Mouse (Mus musculus) embryonic facial prominence, embryonic 11.5 days (tissue): ENCODE measurements at regions not wholly inside any gene's neighbourhood (a gene's known extent, or its start where the extent isn't known, plus 50 kb on each side); places are given as distances from the start of the nearest gene placed in this dataset.

Experiments used
- ATAC-seq: fragments of 200-750 bp; cut with Nextera tagmentation; replicated peaks from 2 replicates; pipeline ENCODE4 v1.8.0; 2017; ENCODE audit warnings: low read depth; ENCODE audit not compliant: insufficient number of reproducible peaks, low FRiP score, low TSS enrichment
- DNase-seq: peaks from one replicate; pipeline ENCODE4 v3.0.0-alpha.2; 2015; ENCODE audit warnings: low spot score
- H3K27ac ChIP-seq: fragments of 300-500 bp; sonication (generic); replicated peaks from 2 replicates; pipeline ENCODE4 v1.5.1; 2014; ENCODE audit warnings: mild to moderate bottlenecking, low read depth, low read length, control low read depth
- H3K27me3 ChIP-seq: fragments of 300-500 bp; sonication (generic); 2 replicates; pipeline ENCODE4 v1.6.1; 2014; ENCODE audit warnings: mild to moderate bottlenecking, low read length, moderate library complexity, mixed read lengths; ENCODE audit not compliant: control insufficient read depth, insufficient read depth
- H3K36me3 ChIP-seq: fragments of 300-500 bp; sonication (generic); replicated peaks from 2 replicates; pipeline ENCODE4 v1.6.1; 2014; ENCODE audit warnings: low read depth, mild to moderate bottlenecking, low read length, moderate library complexity, mixed read lengths; ENCODE audit not compliant: control insufficient read depth, insufficient read depth
- H3K4me1 ChIP-seq: fragments of 300-500 bp; sonication (generic); 2 replicates; pipeline ENCODE4 v1.6.1; 2014; ENCODE audit warnings: low read length, mixed read lengths; ENCODE audit not compliant: control insufficient read depth, insufficient read depth
- H3K4me2 ChIP-seq: fragments of 300-500 bp; sonication (generic); 2 replicates; pipeline ENCODE4 v1.6.1; 2014; ENCODE audit warnings: low read depth, mild to moderate bottlenecking, control low read depth, low read length, moderate library complexity
- H3K4me3 ChIP-seq: fragments of 300-500 bp; sonication (generic); 2 replicates; pipeline ENCODE4 v1.5.1; 2014; ENCODE audit warnings: low read depth, low read length, control low read depth
- H3K9ac ChIP-seq: fragments of 300-500 bp; sonication (generic); replicated peaks from 2 replicates; pipeline ENCODE4 v1.6.1; 2014; ENCODE audit warnings: mild to moderate bottlenecking, control low read depth, low read length
- H3K9me3 ChIP-seq: fragments of 300-500 bp; sonication (generic); replicated peaks from 2 replicates; pipeline ENCODE4 v1.6.1; 2016; ENCODE audit warnings: mild to moderate bottlenecking, low read length, inconsistent platforms, mixed read lengths; ENCODE audit not compliant: control insufficient read depth
- WGBS: fragments of 180-500 bp; shearing (Covaris S2); extraction: QIAGEN DNeasy Blood & Tissue Kit; methylation state at CpG from one replicate; pipeline ENCODE4 v1.1.7; 2014; 5-methylcytosine and 5-hydroxymethylcytosine counted together

- no peak overlapping the region for H3K4me2 ChIP-seq
- no peak overlapping the region for H3K9ac ChIP-seq
- no peak for ATAC-seq
- DNase-seq: no peak
- WGBS: 74% methylated on average over 10 of the region's 10 CpGs
- no peak overlapping the region for H3K4me3 ChIP-seq
- H3K9me3 ChIP-seq: no peaks in the 10 kb centered on the region
- no peaks in the 10 kb centered on the region for H3K27me3 ChIP-seq
- H3K4me1 ChIP-seq: no peaks in the 10 kb centered on the region
- H3K36me3 ChIP-seq: no peaks in the 10 kb centered on the region
- H3K27ac ChIP-seq: no peak overlapping the region
These were observed 220.0 kb upstream of the Gm9767 start for GRCm38 (mm10) chr10:25857954-25858616.

GRCm38 (mm10) chr10:25844348-25844747, 233.7 kb upstream of the Gm9767 start:
- no peak overlapping the region for H3K4me2 ChIP-seq
- DNase-seq (no peak), ATAC-seq (no peak)
- no peaks in the 10 kb centered on the region for H3K9me3 ChIP-seq
- no peaks in the 10 kb centered on the region for H3K36me3 ChIP-seq
- H3K27ac ChIP-seq: no peak overlapping the region
- no peaks in the 10 kb centered on the region for H3K4me1 ChIP-seq
- no peak overlapping the region for H3K9ac ChIP-seq
- no peak overlapping the region for H3K4me3 ChIP-seq
- H3K27me3 ChIP-seq: no peaks in the 10 kb centered on the region

- no peak overlapping the region for H3K4me3 ChIP-seq
- H3K27ac ChIP-seq: no peak overlapping the region
- H3K27me3 ChIP-seq: no peaks in the 10 kb centered on the region
- H3K9ac ChIP-seq: no peak overlapping the region
- no peaks in the 10 kb centered on the region for H3K9me3 ChIP-seq
- H3K36me3 ChIP-seq: no peaks in the 10 kb centered on the region
- WGBS: 85% methylated on average over 2 of the region's 2 CpGs
- DNase-seq (no peak), ATAC-seq (no peak)
- no peaks in the 10 kb centered on the region for H3K4me1 ChIP-seq
- H3K4me2 ChIP-seq: no peak overlapping the region
These were observed 248.8 kb upstream of the Gm9767 start for GRCm38 (mm10) chr10:25829275-25829674.

- H3K4me3 ChIP-seq: no peak overlapping the region
- no peak overlapping the region for H3K27ac ChIP-seq
- H3K9me3 ChIP-seq: no peaks in the 10 kb centered on the region
- WGBS: 69% methylated on average over 3 of the region's 3 CpGs
- H3K36me3 ChIP-seq: no peaks in the 10 kb centered on the region
- H3K4me1 ChIP-seq: no peaks in the 10 kb centered on the region
- no peak overlapping the region for H3K4me2 ChIP-seq
- no peak overlapping the region for H3K9ac ChIP-seq
- no peak for DNase-seq
- ATAC-seq: no peak
- no peaks in the 10 kb centered on the region for H3K27me3 ChIP-seq
These were observed 268.2 kb upstream of the Smlr1 start for GRCm38 (mm10) chr10:25804223-25804622.

- H3K27me3 ChIP-seq: no peaks in the 10 kb centered on the region
- H3K4me2 ChIP-seq: no peak overlapping the region
- no peak overlapping the region for H3K4me3 ChIP-seq
- no peak overlapping the region for H3K9ac ChIP-seq
- ATAC-seq: no peak
- H3K36me3 ChIP-seq: no peaks in the 10 kb centered on the region
- no peaks in the 10 kb centered on the region for H3K4me1 ChIP-seq
- WGBS: 65% methylated on average over 2 of the region's 2 CpGs
- no peaks in the 10 kb centered on the region for H3K9me3 ChIP-seq
- H3K27ac ChIP-seq: no peak overlapping the region
- no peak for DNase-seq
These were observed 265.4 kb upstream of the Smlr1 start for GRCm38 (mm10) chr10:25801499-25801898.

- Histone ChIP-seq H3K27me3 (no peaks in the 10 kb centered on the region), H3K9ac (no peak overlapping the region), H3K36me3 (no peaks in the 10 kb centered on the region), H3K4me2 (no peak overlapping the region), H3K27ac (no peak overlapping the region), H3K9me3 (no peaks in the 10 kb centered on the region), H3K4me3 (no peak overlapping the region), H3K4me1 (no peaks in the 10 kb centered on the region)
- DNase-seq: no peak
- ATAC-seq: no peak
- WGBS: 94% methylated on average over 2 of the region's 2 CpGs
These were observed 262.8 kb upstream of the Smlr1 start for GRCm38 (mm10) chr10:25798881-25799280.

- Histone ChIP-seq H3K4me3 (no peak overlapping the region), H3K9ac (no peak overlapping the region), H3K36me3 (no peaks in the 10 kb centered on the region), H3K9me3 (no peaks in the 10 kb centered on the region), H3K4me1 (no peaks in the 10 kb centered on the region), H3K4me2 (no peak overlapping the region), H3K27me3 (no peaks in the 10 kb centered on the region), H3K27ac (no peak overlapping the region)
- ATAC-seq: no peak
- no peak for DNase-seq
- WGBS: 73% methylated on average over 3 of the region's 3 CpGs
These were observed 254.3 kb upstream of the Smlr1 start for GRCm38 (mm10) chr10:25790363-25790821.

GRCm38 (mm10) chr10:25788660-25789059, 252.6 kb upstream of the Smlr1 start:
- WGBS: 88% methylated on average over 6 of the region's 6 CpGs

More at GRCm38 (mm10) chr10:25788660-25789059, 252.6 kb upstream of the Smlr1 start:
- H3K4me2 ChIP-seq: no peak overlapping the region
- no peak overlapping the region for H3K4me3 ChIP-seq
- no peaks in the 10 kb centered on the region for H3K4me1 ChIP-seq
- ATAC-seq (no peak), DNase-seq (no peak)
- no peak overlapping the region for H3K9ac ChIP-seq
- H3K9me3 ChIP-seq: no peaks in the 10 kb centered on the region
- no peaks in the 10 kb centered on the region for H3K27me3 ChIP-seq
- no peaks in the 10 kb centered on the region for H3K36me3 ChIP-seq
- H3K27ac ChIP-seq: no peak overlapping the region
